ENCODE assay signal across 20 mouse cellular contexts in the genomic region with DNA sequence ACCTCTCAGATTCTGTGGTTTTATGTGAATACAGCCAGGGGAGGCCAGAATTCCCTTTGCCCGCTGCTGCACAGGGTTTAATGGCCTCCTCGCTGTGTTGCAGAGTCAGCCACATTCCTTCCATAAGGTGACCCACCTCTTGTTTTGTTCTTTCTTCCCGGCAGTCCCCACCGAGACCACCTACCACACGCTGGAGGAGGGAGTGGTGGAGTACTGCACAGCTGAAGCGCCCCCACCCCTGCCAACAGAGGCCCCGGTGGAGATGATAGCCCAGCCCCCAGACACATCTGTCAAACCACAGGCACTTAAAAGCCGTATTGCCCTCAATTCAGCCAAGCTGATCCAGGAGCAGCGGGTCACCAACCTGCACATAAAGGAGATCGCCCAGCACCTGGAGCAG. TPM values are rescaled to one million over a fixed set of nuclear protein-coding genes. Genes with fewer than 3 reads are reported as not detected.
A peak's percentile ranks its signal among the peaks of the same experiment; 100 is the strongest.
DNase-seq lines count a peak whose midpoint lies in the region; ATAC-seq and TF ChIP-seq lines count a peak whose summit lies in the region.
"Had no signal": no experiment of that assay in that cellular context is flagged by ENCODE, and none has a peak within 500 bp of the region (broad histone marks: within the 10 kb centered on the region; RNA-seq: fewer than 3 reads in every experiment).

No protein-coding gene starts in this region.

- no peaks in the 10 kb centered on the region for H3K27me3 ChIP-seq in heart, embryonic 13.5 days (replicated peaks)
- no peaks in the 10 kb centered on the region for H3K27me3 ChIP-seq in lung, embryonic 15.5 days
- H3K27me3 ChIP-seq: CH12.LX; kidney, embryonic 15.5 days; limb, embryonic 12.5 days; liver, embryonic 15.5 days had no signal

- no peak overlapping the region for H3K4me3 ChIP-seq in heart, embryonic 13.5 days
- H3K4me3 ChIP-seq in lung, embryonic 15.5 days: no peak overlapping the region
- no peak overlapping the region for H3K4me3 ChIP-seq in left cerebral cortex, adult 2 months
- H3K4me3 ChIP-seq: hindbrain, embryonic 10.5 days; kidney, embryonic 15.5 days; limb, embryonic 12.5 days; liver, embryonic 15.5 days had no signal

- H3K27ac ChIP-seq in heart, embryonic 13.5 days (replicated peaks): 0 out of 2 replicates have a peak overlapping the region, but pooled peaks have one; percentile 21
- peak overlapping the region; percentile 39; the same call in 1 of the 2 replicates for H3K27ac ChIP-seq in lung, embryonic 15.5 days
- H3K27ac ChIP-seq in left cerebral cortex, adult 2 months: no peak overlapping the region
- H3K27ac ChIP-seq: hindbrain, embryonic 10.5 days; hindbrain, postnatal 0 days; kidney, embryonic 15.5 days; limb, embryonic 12.5 days; liver, embryonic 15.5 days had no signal

- peaks cover 54% of the 10 kb centered on the region for H3K4me1 ChIP-seq in heart, embryonic 13.5 days
- peaks cover 44% of the 10 kb centered on the region for H3K4me1 ChIP-seq in lung, embryonic 15.5 days

- no peak for ATAC-seq in heart, embryonic 13.5 days (ENCODE audit: extremely low read depth, insufficient number of reproducible peaks, low FRiP score, low TSS enrichment)
- ATAC-seq in lung, embryonic 15.5 days (ENCODE audit: borderline replicate concordance, extremely low read depth, low FRiP score, low TSS enrichment): no peak
- ATAC-seq: hindbrain, postnatal 0 days; intestine, postnatal 0 days; midbrain, embryonic 16.5 days had no signal

- intact Hi-C loops in left cerebral cortex, adult 2 months (cut with DNase I): no loop called here

- no peak for TF ChIP-seq CTCF in left cerebral cortex, adult 2 months (IDR thresholded peaks at IDR 0.05)

- H3K9ac ChIP-seq in heart, embryonic 13.5 days: peak overlapping the region; percentile 11; the same call in 1 of the 2 replicates
- no peak overlapping the region for H3K9ac ChIP-seq in lung, embryonic 15.5 days
- H3K9ac ChIP-seq: kidney, embryonic 15.5 days; limb, embryonic 12.5 days; liver, embryonic 15.5 days had no signal

- peaks cover 20% of the 10 kb centered on the region for H3K36me3 ChIP-seq in heart, embryonic 13.5 days
- H3K36me3 ChIP-seq in lung, embryonic 15.5 days: no peaks in the 10 kb centered on the region; the same call in 1 of the 2 replicates

- H3K4me2 ChIP-seq in heart, embryonic 13.5 days: no peak overlapping the region
- no peak overlapping the region for H3K4me2 ChIP-seq in lung, embryonic 15.5 days
- H3K4me2 ChIP-seq: kidney, embryonic 15.5 days; limb, embryonic 12.5 days; liver, embryonic 15.5 days had no signal

- WGBS in heart, embryonic 13.5 days: 71% methylated on average over 10 of the region's 10 CpGs
- WGBS in lung, embryonic 15.5 days: 67% methylated on average over 10 of the region's 10 CpGs

- H3K9me3 ChIP-seq in heart, embryonic 13.5 days: no peaks in the 10 kb centered on the region
- H3K9me3 ChIP-seq in lung, embryonic 15.5 days: no peaks in the 10 kb centered on the region
- H3K9me3 ChIP-seq: hindbrain, embryonic 10.5 days; kidney, embryonic 15.5 days; limb, embryonic 12.5 days; liver, embryonic 15.5 days had no signal

- no peak for DNase-seq in heart, postnatal 4 days
- DNase-seq in lung, postnatal 14 days: no peak
- DNase-seq in ES-CJ7 (ENCODE audit: low read depth, low spot score): peak; percentile 58
- peak; percentile 25 for DNase-seq in thymus, postnatal 25 days
- DNase-seq in left cerebral cortex, adult 2 months (ENCODE audit: extremely low spot score in 1 of 2, low spot score in 2 of 2): no peak
- DNase-seq: adrenal gland, postnatal 25 days; cerebellum, adult 11 months; gastrocnemius, postnatal 10 days; kidney, postnatal 4 days; right cerebral cortex, postnatal 25 days had no signal

RNA-seq across cellular contexts. Expression of a gene that starts 3.4 kb away (rescaled TPM):
- 10.7 and 10.9 TPM in 2 replicates for polyA plus RNA-seq in heart, embryonic 13.5 days (2015; fragmentation: Nextera tagmentation; extraction: Ambion mirVana)
- 10 to 100 TPM; 16.4 to 22.2 TPM for total RNA-seq in heart, postnatal 4 days (2021)
- 19.6 and 21.5 TPM in 2 replicates for polyA plus RNA-seq in lung, embryonic 15.5 days (2015; fragmentation: Nextera tagmentation; extraction: Ambion mirVana)
- 10 to 100 TPM; 65.2 to 79.1 TPM for total RNA-seq in left cerebral cortex, adult 2 months (2021)

RNA-seq across cellular contexts. Expression of a gene that starts 4.4 kb away (rescaled TPM):
- polyA plus RNA-seq in heart, embryonic 13.5 days (2015; fragmentation: Nextera tagmentation; extraction: Ambion mirVana): 4.2 and 5.0 TPM in 2 replicates
- 1 to 10 TPM; 3.5 to 3.6 TPM for total RNA-seq in heart, postnatal 4 days (2021)
- polyA plus RNA-seq in lung, embryonic 15.5 days (2015; fragmentation: Nextera tagmentation; extraction: Ambion mirVana): 6.6 and 7.1 TPM in 2 replicates
- 1 to 10 TPM; 3.3 to 3.7 TPM for total RNA-seq in left cerebral cortex, adult 2 months (2021)

RNA-seq across cellular contexts. Expression of a gene that starts 58.9 kb away (rescaled TPM):
- 35.3 and 36.1 TPM in 2 replicates for polyA plus RNA-seq in heart, embryonic 13.5 days (2015; fragmentation: Nextera tagmentation; extraction: Ambion mirVana)
- total RNA-seq in heart, postnatal 4 days (2021): 10 to 100 TPM; 59.7 to 60.2 TPM
- 22.6 and 25.4 TPM in 2 replicates for polyA plus RNA-seq in lung, embryonic 15.5 days (2015; fragmentation: Nextera tagmentation; extraction: Ambion mirVana)
- 10 to 100 TPM; 47.2 to 47.8 TPM for total RNA-seq in left cerebral cortex, adult 2 months (2021)

Comparison
In these comparisons a context has a peak if more than half of its experiments do, and no peak if none do; other contexts are left out.
1. DNase-seq: peak in ES-CJ7 (single experiment) and thymus, postnatal 25 days (single experiment); none in heart, postnatal 4 days (single experiment), lung, postnatal 14 days (single experiment) and left cerebral cortex, adult 2 months (0 of 2).